Mouse (Mus musculus): ENCODE measurements at regions not wholly inside any gene's neighbourhood (a gene's known extent, or its start where the extent isn't known, plus 50 kb on each side); places are given as distances from the start of the nearest gene placed in this dataset.

- DNase-seq (ENCODE audit: low spot score): no peak
- WGBS: 82% methylated on average over 4 of the region's 4 CpGs
- TF ChIP-seq POLR2A (IDR thresholded peaks at IDR 0.05; ENCODE audit: borderline replicate concordance, extremely low read depth, insufficient read depth, insufficient read length): no peak
- Histone ChIP-seq H3K36me3 (ENCODE audit: control insufficient read depth, insufficient read depth, low read length) (no peaks in the 10 kb centered on the region), H3K9ac (ENCODE audit: low read depth, low read length, severe bottlenecking) (no peak overlapping the region), H3K4me2 (replicated peaks; ENCODE audit: low read depth, low read length, severe bottlenecking) (no peak overlapping the region), H3K27me3 (ENCODE audit: control insufficient read depth, insufficient read depth, low read length) (no peaks in the 10 kb centered on the region), H3K4me1 (ENCODE audit: control insufficient read depth, insufficient read depth, low read length) (no peaks in the 10 kb centered on the region), H3K27ac (replicated peaks; ENCODE audit: low read depth, low read length) (no peak overlapping the region), H3K9me3 (ENCODE audit: control insufficient read depth, low read length) (no peaks in the 10 kb centered on the region), H3K4me3 (replicated peaks; ENCODE audit: low read length) (no peak overlapping the region)
- no peak for ATAC-seq (ENCODE audit: low FRiP score, low read depth)
Measured at GRCm38 (mm10) chr2:106162681-106163080, 159.3 kb upstream of the Dnajc24 start.

GRCm38 (mm10) chr2:106161877-106162276 lies 158.5 kb upstream of the Dnajc24 start:
- 90% methylated on average over 5 of the region's 5 CpGs for WGBS
- no peak for TF ChIP-seq POLR2A (IDR thresholded peaks at IDR 0.05; ENCODE audit: borderline replicate concordance, extremely low read depth, insufficient read depth, insufficient read length)
- Histone ChIP-seq H3K27ac (replicated peaks; ENCODE audit: low read depth, low read length) (no peak overlapping the region), H3K9me3 (ENCODE audit: control insufficient read depth, low read length) (no peaks in the 10 kb centered on the region), H3K36me3 (ENCODE audit: control insufficient read depth, insufficient read depth, low read length) (no peaks in the 10 kb centered on the region), H3K4me1 (ENCODE audit: control insufficient read depth, insufficient read depth, low read length) (no peaks in the 10 kb centered on the region), H3K27me3 (ENCODE audit: control insufficient read depth, insufficient read depth, low read length) (no peaks in the 10 kb centered on the region), H3K4me3 (replicated peaks; ENCODE audit: low read length) (no peak overlapping the region), H3K9ac (ENCODE audit: low read depth, low read length, severe bottlenecking) (no peak overlapping the region), H3K4me2 (replicated peaks; ENCODE audit: low read depth, low read length, severe bottlenecking) (no peak overlapping the region)
- no peak for ATAC-seq (ENCODE audit: low FRiP score, low read depth)
- DNase-seq (ENCODE audit: low spot score): no peak

GRCm38 (mm10) chr2:106149701-106150100 lies 146.4 kb upstream of the Dnajc24 start:
- Histone ChIP-seq H3K9ac (ENCODE audit: low read depth, low read length, severe bottlenecking) (no peak overlapping the region), H3K9me3 (ENCODE audit: control insufficient read depth, low read length) (no peaks in the 10 kb centered on the region), H3K27me3 (ENCODE audit: control insufficient read depth, insufficient read depth, low read length) (no peaks in the 10 kb centered on the region), H3K4me3 (replicated peaks; ENCODE audit: low read length) (no peak overlapping the region), H3K36me3 (ENCODE audit: control insufficient read depth, insufficient read depth, low read length) (no peaks in the 10 kb centered on the region), H3K4me2 (replicated peaks; ENCODE audit: low read depth, low read length, severe bottlenecking) (no peak overlapping the region), H3K4me1 (ENCODE audit: control insufficient read depth, insufficient read depth, low read length) (no peaks in the 10 kb centered on the region), H3K27ac (replicated peaks; ENCODE audit: low read depth, low read length) (no peak overlapping the region)
- 64% methylated on average over 3 of the region's 3 CpGs for WGBS
- TF ChIP-seq POLR2A (IDR thresholded peaks at IDR 0.05; ENCODE audit: borderline replicate concordance, extremely low read depth, insufficient read depth, insufficient read length): no peak
- DNase-seq (ENCODE audit: low spot score) (no peak), ATAC-seq (ENCODE audit: low FRiP score, low read depth) (no peak)

GRCm38 (mm10) chr2:106140931-106141330 lies 137.6 kb upstream of the Dnajc24 start:
- Histone ChIP-seq H3K4me3 (replicated peaks; ENCODE audit: low read length) (no peak overlapping the region), H3K4me1 (ENCODE audit: control insufficient read depth, insufficient read depth, low read length) (no peaks in the 10 kb centered on the region), H3K27ac (replicated peaks; ENCODE audit: low read depth, low read length) (no peak overlapping the region), H3K9me3 (ENCODE audit: control insufficient read depth, low read length) (no peaks in the 10 kb centered on the region), H3K36me3 (ENCODE audit: control insufficient read depth, insufficient read depth, low read length) (no peaks in the 10 kb centered on the region), H3K27me3 (ENCODE audit: control insufficient read depth, insufficient read depth, low read length) (no peaks in the 10 kb centered on the region), H3K4me2 (replicated peaks; ENCODE audit: low read depth, low read length, severe bottlenecking) (no peak overlapping the region), H3K9ac (ENCODE audit: low read depth, low read length, severe bottlenecking) (no peak overlapping the region)
- ATAC-seq (ENCODE audit: low FRiP score, low read depth) (no peak), DNase-seq (ENCODE audit: low spot score) (no peak)
- WGBS: 97% methylated on average over 5 of the region's 5 CpGs
- no peak for TF ChIP-seq POLR2A (IDR thresholded peaks at IDR 0.05; ENCODE audit: borderline replicate concordance, extremely low read depth, insufficient read depth, insufficient read length)

DNA sequence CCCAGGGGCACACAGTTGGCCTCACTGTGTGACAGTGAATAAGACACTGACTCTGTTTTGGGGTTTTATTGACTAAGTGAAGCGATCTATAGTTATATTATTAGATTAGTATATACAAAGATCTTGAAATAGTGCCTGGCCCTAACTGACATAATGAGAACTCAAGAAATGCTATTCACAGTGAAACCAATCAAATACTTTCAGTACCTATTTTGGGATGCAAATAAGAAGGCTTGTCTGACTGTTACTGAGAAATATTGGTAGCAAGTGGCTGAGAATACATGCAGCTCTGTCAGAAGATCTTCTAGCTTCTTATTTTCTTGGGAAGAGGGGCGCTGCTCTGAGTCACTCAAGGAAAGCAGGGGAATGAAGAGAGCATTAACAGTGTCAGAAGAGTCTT lies 97.7 kb upstream of the Dnajc24 start:
- DNase-seq (ENCODE audit: low spot score) (no peak), ATAC-seq (ENCODE audit: low FRiP score, low read depth) (no peak)
- no peak for TF ChIP-seq POLR2A (IDR thresholded peaks at IDR 0.05; ENCODE audit: borderline replicate concordance, extremely low read depth, insufficient read depth, insufficient read length)
- Histone ChIP-seq H3K9me3 (ENCODE audit: control insufficient read depth, low read length) (no peaks in the 10 kb centered on the region), H3K9ac (ENCODE audit: low read depth, low read length, severe bottlenecking) (no peak overlapping the region), H3K27ac (replicated peaks; ENCODE audit: low read depth, low read length) (no peak overlapping the region), H3K27me3 (ENCODE audit: control insufficient read depth, insufficient read depth, low read length) (no peaks in the 10 kb centered on the region), H3K4me2 (replicated peaks; ENCODE audit: low read depth, low read length, severe bottlenecking) (no peak overlapping the region), H3K36me3 (ENCODE audit: control insufficient read depth, insufficient read depth, low read length) (no peaks in the 10 kb centered on the region), H3K4me3 (replicated peaks; ENCODE audit: low read length) (no peak overlapping the region), H3K4me1 (ENCODE audit: control insufficient read depth, insufficient read depth, low read length) (no peaks in the 10 kb centered on the region)
- 80% methylated on average over 2 of the region's 2 CpGs for WGBS

DNA sequence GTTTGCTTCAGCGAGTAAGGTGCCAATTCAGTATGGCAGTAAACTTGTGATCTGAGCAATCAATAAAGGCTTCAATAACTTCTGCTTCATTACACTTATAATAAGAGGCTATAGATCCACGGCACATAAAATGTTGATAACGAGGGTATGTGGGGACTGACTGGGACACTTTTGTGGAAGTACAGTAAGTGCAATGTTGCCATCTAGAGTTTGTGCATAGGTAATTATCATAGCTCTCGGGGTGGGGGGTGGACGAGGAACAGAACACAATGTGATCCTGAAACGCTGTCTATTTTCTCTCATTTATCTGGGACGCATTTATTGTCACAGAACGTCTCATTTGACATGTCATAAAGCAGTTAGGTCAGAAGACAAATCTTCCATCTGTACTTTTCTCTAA lies 82.8 kb upstream of the Dnajc24 start:
- ATAC-seq (ENCODE audit: low FRiP score, low read depth) (no peak), DNase-seq (ENCODE audit: low spot score) (no peak)
- H3K4me2 ChIP-seq (replicated peaks; ENCODE audit: low read depth, low read length, severe bottlenecking): no peak overlapping the region
- H3K9me3 ChIP-seq (ENCODE audit: control insufficient read depth, low read length): no peaks in the 10 kb centered on the region
- no peaks in the 10 kb centered on the region for H3K36me3 ChIP-seq (ENCODE audit: control insufficient read depth, insufficient read depth, low read length)
- no peak overlapping the region for H3K9ac ChIP-seq (ENCODE audit: low read depth, low read length, severe bottlenecking)
- H3K27ac ChIP-seq (replicated peaks; ENCODE audit: low read depth, low read length): no peak overlapping the region
- no peak overlapping the region for H3K4me3 ChIP-seq (replicated peaks; ENCODE audit: low read length)
- WGBS: 49% methylated on average over 8 of the region's 8 CpGs
- H3K4me1 ChIP-seq (ENCODE audit: control insufficient read depth, insufficient read depth, low read length): no peaks in the 10 kb centered on the region
- H3K27me3 ChIP-seq (ENCODE audit: control insufficient read depth, insufficient read depth, low read length): no peaks in the 10 kb centered on the region
- TF ChIP-seq POLR2A (IDR thresholded peaks at IDR 0.05; ENCODE audit: borderline replicate concordance, extremely low read depth, insufficient read depth, insufficient read length): no peak
